Mouse (Mus musculus): ENCODE data around the gene Hoxb7. TPM values are rescaled to one million over a fixed set of nuclear protein-coding genes. Genes with fewer than 3 reads are reported as not detected.

The Hoxb7 gene
- total and polyA plus RNA-seq, 2 experiments from 2014 or later: not detected

DNA sequence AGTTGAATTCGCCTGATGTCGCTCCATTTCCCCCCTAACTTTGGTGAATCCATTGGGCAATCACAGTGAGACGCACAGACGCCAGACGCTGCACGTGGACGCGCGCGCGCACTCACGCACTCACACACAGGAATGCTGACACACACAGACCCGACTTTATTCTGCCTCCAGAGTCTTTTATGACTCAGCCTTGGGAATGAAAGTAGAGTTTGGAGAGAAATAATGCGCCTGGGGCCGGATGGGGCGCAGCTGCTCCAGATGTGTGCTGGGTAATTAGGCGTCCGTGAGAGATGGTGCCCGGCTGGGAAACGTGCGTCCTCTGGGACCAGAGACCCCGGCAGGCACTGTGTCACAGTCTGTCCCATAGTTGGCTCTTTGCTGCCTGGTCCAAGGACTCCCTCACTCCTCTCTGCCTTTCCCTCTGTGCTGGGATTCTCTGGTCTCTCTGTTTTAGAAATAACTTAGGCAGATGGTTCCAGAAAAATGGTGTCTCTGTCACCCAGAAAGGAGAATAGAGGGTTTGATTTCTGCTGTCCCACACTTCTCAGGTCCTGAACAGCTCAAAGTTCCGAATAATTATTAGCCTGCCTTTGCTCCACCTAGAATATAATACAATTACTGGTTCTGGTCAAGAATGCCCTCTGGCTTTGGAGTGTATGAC is 26.0 kb upstream of the Hoxb7 start:
- Histone ChIP-seq H3K4me1 (ENCODE audit: insufficient read depth, low read length) (no peaks in the 10 kb centered on the region), H3K4me2 (ENCODE audit: low read depth, low read length, poor library complexity, severe bottlenecking) (no peak overlapping the region), H3K27ac (ENCODE audit: low read depth, low read length) (no peak overlapping the region), H3K27me3 (ENCODE audit: insufficient read depth, low read length) (peaks cover 95% of the 10 kb centered on the region), H3K4me3 (ENCODE audit: low read depth, low read length) (no peak overlapping the region), H3K9ac (replicated peaks; ENCODE audit: low read length, poor library complexity, severe bottlenecking) (no peak overlapping the region), H3K36me3 (ENCODE audit: insufficient read depth, low read length) (no peaks in the 10 kb centered on the region), H3K9me3 (ENCODE audit: low read length) (no peaks in the 10 kb centered on the region)
- DNase-seq (ENCODE audit: low spot score) (no peak), ATAC-seq (ENCODE audit: low FRiP score) (no peak)
- 4% methylated on average over 23 of the region's 23 CpGs for WGBS
- TF ChIP-seq CTCF (IDR thresholded peaks at IDR 0.05): no peak

DNA sequence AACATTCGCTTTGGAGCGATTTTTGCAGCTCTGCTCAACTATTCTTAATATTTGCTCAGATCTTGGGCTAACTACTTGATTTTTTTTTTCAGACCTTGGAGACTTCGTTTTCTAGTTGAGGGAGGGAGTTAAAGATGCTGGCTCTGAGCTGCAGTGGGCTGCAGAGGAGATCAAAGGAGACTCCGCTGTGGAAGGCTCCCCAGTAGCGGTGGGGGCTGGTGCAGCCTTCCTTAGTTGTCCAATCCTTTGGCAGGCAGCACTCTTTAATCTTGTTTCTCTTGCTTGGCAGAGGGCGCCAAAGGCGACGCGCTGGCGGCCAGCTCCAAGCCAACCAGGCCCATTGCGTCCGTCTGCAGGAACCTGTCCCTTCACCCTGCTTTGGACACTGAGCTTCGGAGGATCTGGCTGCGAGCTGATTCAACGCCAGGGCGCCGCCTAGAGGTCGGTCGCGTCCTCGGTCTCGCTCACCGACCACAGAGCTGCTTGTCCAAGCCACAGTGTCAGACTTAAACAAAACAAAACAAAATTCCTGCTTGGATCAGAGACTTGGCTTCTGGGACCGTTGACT is 25.0 kb upstream of the Hoxb7 start:
- H3K4me1 ChIP-seq (ENCODE audit: insufficient read depth, low read length): no peaks in the 10 kb centered on the region
- peak; percentile 60 for TF ChIP-seq CTCF (IDR thresholded peaks at IDR 0.05)
- 1% methylated on average over 24 of the region's 24 CpGs for WGBS
- H3K9ac ChIP-seq (replicated peaks; ENCODE audit: low read length, poor library complexity, severe bottlenecking): no peak overlapping the region
- ATAC-seq (ENCODE audit: low FRiP score): no peak
- no peak overlapping the region for H3K4me2 ChIP-seq (ENCODE audit: low read depth, low read length, poor library complexity, severe bottlenecking)
- H3K36me3 ChIP-seq (ENCODE audit: insufficient read depth, low read length): no peaks in the 10 kb centered on the region
- DNase-seq (ENCODE audit: low spot score): peak; percentile 54
- no peaks in the 10 kb centered on the region for H3K9me3 ChIP-seq (ENCODE audit: low read length)
- H3K4me3 ChIP-seq (ENCODE audit: low read depth, low read length): no peak overlapping the region
- no peak overlapping the region for H3K27ac ChIP-seq (ENCODE audit: low read depth, low read length)
- H3K27me3 ChIP-seq (ENCODE audit: insufficient read depth, low read length): peaks cover 95% of the 10 kb centered on the region

DNA sequence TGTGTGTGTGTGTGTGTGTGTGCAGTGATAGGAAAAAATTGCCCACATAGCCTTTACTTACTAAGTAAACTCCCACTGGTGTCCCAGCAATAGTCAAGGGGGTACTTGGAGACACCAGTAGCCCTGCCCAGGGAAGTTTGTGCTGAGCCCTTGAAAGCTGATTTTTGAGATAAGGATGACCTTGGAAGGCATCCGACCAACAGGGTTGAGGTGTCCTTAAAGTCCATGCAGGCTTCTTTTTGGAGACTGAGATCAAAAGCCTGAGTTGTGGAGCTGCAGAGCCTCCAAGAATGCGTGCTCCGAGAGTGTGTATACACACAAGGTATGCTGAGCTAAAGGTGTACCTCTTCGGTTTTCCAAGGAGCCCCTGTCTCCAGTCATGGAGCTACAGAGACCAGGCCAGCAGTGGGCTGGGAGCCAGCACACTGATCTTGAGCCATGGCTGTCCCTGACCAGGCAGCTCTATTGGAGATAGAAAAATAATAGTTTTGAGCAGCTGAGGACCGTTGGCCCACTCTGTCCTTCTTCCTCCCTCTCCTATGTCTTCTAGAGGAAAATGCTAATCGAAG is 24.1 kb upstream of the Hoxb7 start:
- DNase-seq (ENCODE audit: low spot score): no peak
- ATAC-seq (ENCODE audit: low FRiP score): no peak
- WGBS: 11% methylated on average over 6 of the region's 6 CpGs
- H3K9me3 ChIP-seq (ENCODE audit: low read length): no peaks in the 10 kb centered on the region
- H3K4me1 ChIP-seq (ENCODE audit: insufficient read depth, low read length): no peaks in the 10 kb centered on the region
- TF ChIP-seq CTCF (IDR thresholded peaks at IDR 0.05): no peak
- no peak overlapping the region for H3K9ac ChIP-seq (replicated peaks; ENCODE audit: low read length, poor library complexity, severe bottlenecking)
- no peak overlapping the region for H3K27ac ChIP-seq (ENCODE audit: low read depth, low read length)
- no peaks in the 10 kb centered on the region for H3K36me3 ChIP-seq (ENCODE audit: insufficient read depth, low read length)
- H3K4me3 ChIP-seq (ENCODE audit: low read depth, low read length): no peak overlapping the region
- no peak overlapping the region for H3K4me2 ChIP-seq (ENCODE audit: low read depth, low read length, poor library complexity, severe bottlenecking)
- peaks cover 95% of the 10 kb centered on the region for H3K27me3 ChIP-seq (ENCODE audit: insufficient read depth, low read length)

DNA sequence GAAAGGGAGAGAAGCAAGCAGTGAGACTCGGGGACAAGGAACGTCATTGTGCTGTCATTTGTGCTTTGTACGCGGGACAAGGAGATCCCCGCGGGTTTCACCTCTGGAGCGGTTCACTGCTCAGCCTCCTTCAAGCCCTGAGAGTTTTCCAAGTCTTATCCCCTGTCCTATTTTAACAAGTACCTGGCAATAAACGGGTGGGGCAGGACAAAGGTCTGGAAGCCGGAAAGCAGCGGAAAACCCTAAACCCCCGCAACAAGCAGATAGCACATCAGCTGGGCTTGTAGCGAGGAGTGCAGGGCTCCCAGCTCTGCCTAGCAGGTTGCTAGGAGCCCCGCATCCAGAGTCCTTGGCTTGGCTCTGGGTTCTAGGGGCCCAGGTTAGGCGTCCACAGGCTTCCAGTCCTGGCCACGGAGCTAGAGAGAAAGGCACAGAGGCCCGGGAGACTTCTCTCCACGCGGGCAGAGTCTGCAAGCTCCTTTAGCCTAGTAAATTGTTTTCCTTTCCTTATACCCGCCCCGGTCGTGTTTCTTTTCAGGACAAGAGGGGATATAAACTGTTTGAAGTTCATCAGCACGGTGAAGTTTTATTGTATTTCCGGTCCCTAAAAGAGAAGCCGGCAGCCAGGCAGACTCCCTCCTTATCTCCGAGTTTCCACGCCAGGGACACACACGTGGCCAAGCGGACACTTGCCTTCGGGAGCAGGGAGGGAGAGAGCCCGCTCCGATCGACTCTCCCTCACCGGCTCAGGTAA is 22.6 kb upstream of the Hoxb7 start:
- DNase-seq (ENCODE audit: low spot score): no peak
- Histone ChIP-seq H3K9ac (replicated peaks; ENCODE audit: low read length, poor library complexity, severe bottlenecking) (no peak overlapping the region), H3K4me3 (ENCODE audit: low read depth, low read length) (no peak overlapping the region), H3K27me3 (ENCODE audit: insufficient read depth, low read length) (peaks cover 95% of the 10 kb centered on the region), H3K4me2 (ENCODE audit: low read depth, low read length, poor library complexity, severe bottlenecking) (no peak overlapping the region), H3K4me1 (ENCODE audit: insufficient read depth, low read length) (no peaks in the 10 kb centered on the region), H3K9me3 (ENCODE audit: low read length) (no peaks in the 10 kb centered on the region), H3K36me3 (ENCODE audit: insufficient read depth, low read length) (no peaks in the 10 kb centered on the region), H3K27ac (ENCODE audit: low read depth, low read length) (no peak overlapping the region)
- WGBS: under 1% methylated on average over 33 of the region's 33 CpGs
- no peak for ATAC-seq (ENCODE audit: low FRiP score)
- TF ChIP-seq CTCF (IDR thresholded peaks at IDR 0.05): no peak

DNA sequence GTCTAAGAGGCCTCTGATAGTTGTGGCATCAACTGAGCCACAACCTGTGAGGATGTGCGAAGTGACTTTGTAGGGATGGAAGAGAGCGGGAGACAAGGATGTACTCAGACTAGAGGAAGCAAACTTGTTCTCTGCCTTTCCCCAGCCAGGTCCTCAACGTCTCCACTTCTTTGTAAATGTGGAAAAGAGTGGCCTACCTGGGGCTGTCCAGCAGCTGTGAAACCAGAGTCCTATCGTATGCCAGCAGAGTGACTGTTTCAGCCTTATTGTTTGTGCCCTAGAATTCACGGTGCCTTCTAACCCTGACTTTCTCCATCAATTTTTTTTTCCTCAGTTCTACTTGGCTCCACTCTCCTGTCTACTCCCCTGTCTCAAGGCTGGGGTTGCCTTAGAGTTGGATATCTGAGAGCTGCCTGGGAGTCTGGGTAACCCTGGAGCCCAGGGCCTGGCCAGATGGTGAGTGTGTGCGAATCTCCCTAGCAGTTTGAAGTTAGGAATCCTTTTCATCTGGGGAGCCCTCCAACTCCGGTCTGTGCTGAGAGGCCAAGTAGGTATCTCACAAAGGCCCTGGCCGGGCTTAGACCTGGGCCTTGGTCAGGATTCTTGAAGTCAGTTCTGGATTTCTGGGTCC is 21.9 kb upstream of the Hoxb7 start:
- Histone ChIP-seq H3K4me2 (ENCODE audit: low read depth, low read length, poor library complexity, severe bottlenecking) (no peak overlapping the region), H3K4me1 (ENCODE audit: insufficient read depth, low read length) (no peaks in the 10 kb centered on the region), H3K36me3 (ENCODE audit: insufficient read depth, low read length) (no peaks in the 10 kb centered on the region), H3K4me3 (ENCODE audit: low read depth, low read length) (no peak overlapping the region), H3K9me3 (ENCODE audit: low read length) (no peaks in the 10 kb centered on the region), H3K9ac (replicated peaks; ENCODE audit: low read length, poor library complexity, severe bottlenecking) (no peak overlapping the region), H3K27ac (ENCODE audit: low read depth, low read length) (no peak overlapping the region), H3K27me3 (ENCODE audit: insufficient read depth, low read length) (peaks cover 94% of the 10 kb centered on the region)
- DNase-seq (ENCODE audit: low spot score) (no peak), ATAC-seq (ENCODE audit: low FRiP score) (no peak)
- no peak for TF ChIP-seq CTCF (IDR thresholded peaks at IDR 0.05)
- 3% methylated on average over 8 of the region's 8 CpGs for WGBS
